Mouse (Mus musculus) CH12.LX (cell line): Measurements from ENCODE around the gene Tmem108.

Experiments used
- E2F4 ChIP-seq: IDR thresholded peaks from 2 replicates; pipeline ENCODE4 v1.6.1; 2011; ENCODE audit warnings: low read depth, low read length, improper control_type of control experiment; ENCODE audit not compliant: insufficient replicate concordance
- GABPA ChIP-seq: IDR thresholded peaks from 2 replicates; pipeline ENCODE4 v1.6.1; 2012; ENCODE audit warnings: low read depth, low read length, improper control_type of control experiment, inconsistent platforms; ENCODE audit not compliant: insufficient replicate concordance
- MXI1 ChIP-seq: IDR thresholded peaks from 2 replicates; pipeline ENCODE4 v1.6.1; 2011; ENCODE audit warnings: mild to moderate bottlenecking, low read depth, low read length, improper control_type of control experiment
- MYC ChIP-seq: IDR thresholded peaks from 2 replicates; pipeline ENCODE4 v1.6.1; 2011; ENCODE audit warnings: low read depth, mild to moderate bottlenecking, improper control_type of control experiment, low read length
- ZNF384 ChIP-seq: IDR thresholded peaks from 2 replicates; pipeline ENCODE4 v1.6.1; 2012; ENCODE audit warnings: low read depth, low read length, improper control_type of control experiment, inconsistent platforms

GRCm38 (mm10) chr9:103449092-103449491 is 312.5 kb downstream of the Tmem108 start:
- TF ChIP-seq MXI1 (no peak), GABPA (no peak), E2F4 (no peak), ZNF384 (no peak), MYC (no peak)
